Mouse (Mus musculus): ENCODE measurements at regions not wholly inside any gene's neighbourhood (a gene's known extent, or its start where the extent isn't known, plus 50 kb on each side); places are given as distances from the start of the nearest gene placed in this dataset.
A peak's percentile ranks its signal among the peaks of the same experiment; 100 is the strongest.

- intact Hi-C loops (cut with DNase I): no loop called here
Observed at GRCm38 (mm10) chr8:113140021-113140420, 495.4 kb upstream of the Mon1b start.

GRCm38 (mm10) chr8:113141131-113141530 is 494.3 kb upstream of the Mon1b start:
- intact Hi-C loops (cut with DNase I): no loop called here

More at GRCm38 (mm10) chr8:113140021-113140420, 495.4 kb upstream of the Mon1b start:
- DNase-seq (ENCODE audit: low spot score in 2 of 2): no peak

GRCm38 (mm10) chr8:113176591-113176990 is 458.8 kb upstream of the Mon1b start:
- DNase-seq (ENCODE audit: low spot score in 2 of 2): no peak
- intact Hi-C loops (cut with DNase I): no loop called here

More at GRCm38 (mm10) chr8:113141131-113141530, 494.3 kb upstream of the Mon1b start:
- DNase-seq (ENCODE audit: low spot score in 2 of 2): no peak

DNA sequence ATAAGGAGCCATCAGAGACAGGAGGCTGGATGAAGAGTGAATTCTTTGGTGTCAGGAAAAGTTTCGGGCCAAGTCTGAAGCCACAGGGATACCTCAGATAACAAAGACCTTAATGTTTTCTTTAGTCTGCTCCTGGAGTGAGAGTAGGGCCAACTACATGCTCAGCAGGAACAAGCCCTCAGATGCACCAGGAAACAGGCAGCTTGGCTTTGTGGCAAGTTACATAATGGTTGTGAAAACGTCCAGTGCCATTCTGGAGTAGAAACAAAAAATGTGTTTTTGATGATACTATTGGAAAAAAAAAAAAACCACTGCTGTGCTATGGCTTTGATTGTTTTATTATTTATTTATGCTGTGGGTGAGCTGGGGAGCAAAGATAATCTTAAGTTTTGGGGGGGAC is 452.2 kb upstream of the Mon1b start:
- intact Hi-C loops (cut with DNase I): no loop called here
- DNase-seq (ENCODE audit: low spot score in 2 of 2): no peak

- intact Hi-C loops (cut with DNase I): no loop called here
- DNase-seq (ENCODE audit: low spot score in 2 of 2): no peak
Observed at GRCm38 (mm10) chr8:113190537-113190936, 444.9 kb upstream of the Mon1b start.

DNA sequence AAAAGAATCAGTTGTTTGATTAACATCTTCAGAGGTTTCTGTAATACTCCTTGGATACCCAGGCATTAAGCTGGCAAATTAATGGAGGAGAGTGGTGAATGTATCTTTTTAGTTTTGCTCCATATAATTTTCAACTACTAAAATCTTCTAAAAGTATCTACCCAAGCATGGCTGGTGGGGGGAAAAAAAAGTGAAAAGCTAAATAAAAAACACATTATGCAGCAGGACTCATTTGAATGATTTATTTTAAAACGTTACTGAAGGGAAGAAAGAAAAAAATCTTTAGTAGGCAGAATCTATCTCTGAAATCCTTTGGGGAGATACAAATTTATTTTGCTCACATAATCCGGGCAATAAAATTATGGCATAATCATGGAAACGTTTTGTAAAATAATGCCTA is 443.9 kb upstream of the Mon1b start:
- intact Hi-C loops (cut with DNase I): no loop called here

More for the DNA sequence above, 443.9 kb upstream of the Mon1b start:
- DNase-seq (ENCODE audit: low spot score in 2 of 2): peak in 1 of 2 experiments; percentile 8

Data from left cerebral cortex, postnatal 14 days (tissue).